Comparison of ENCODE assay signal across 9 mouse cellular contexts in the genomic region with DNA sequence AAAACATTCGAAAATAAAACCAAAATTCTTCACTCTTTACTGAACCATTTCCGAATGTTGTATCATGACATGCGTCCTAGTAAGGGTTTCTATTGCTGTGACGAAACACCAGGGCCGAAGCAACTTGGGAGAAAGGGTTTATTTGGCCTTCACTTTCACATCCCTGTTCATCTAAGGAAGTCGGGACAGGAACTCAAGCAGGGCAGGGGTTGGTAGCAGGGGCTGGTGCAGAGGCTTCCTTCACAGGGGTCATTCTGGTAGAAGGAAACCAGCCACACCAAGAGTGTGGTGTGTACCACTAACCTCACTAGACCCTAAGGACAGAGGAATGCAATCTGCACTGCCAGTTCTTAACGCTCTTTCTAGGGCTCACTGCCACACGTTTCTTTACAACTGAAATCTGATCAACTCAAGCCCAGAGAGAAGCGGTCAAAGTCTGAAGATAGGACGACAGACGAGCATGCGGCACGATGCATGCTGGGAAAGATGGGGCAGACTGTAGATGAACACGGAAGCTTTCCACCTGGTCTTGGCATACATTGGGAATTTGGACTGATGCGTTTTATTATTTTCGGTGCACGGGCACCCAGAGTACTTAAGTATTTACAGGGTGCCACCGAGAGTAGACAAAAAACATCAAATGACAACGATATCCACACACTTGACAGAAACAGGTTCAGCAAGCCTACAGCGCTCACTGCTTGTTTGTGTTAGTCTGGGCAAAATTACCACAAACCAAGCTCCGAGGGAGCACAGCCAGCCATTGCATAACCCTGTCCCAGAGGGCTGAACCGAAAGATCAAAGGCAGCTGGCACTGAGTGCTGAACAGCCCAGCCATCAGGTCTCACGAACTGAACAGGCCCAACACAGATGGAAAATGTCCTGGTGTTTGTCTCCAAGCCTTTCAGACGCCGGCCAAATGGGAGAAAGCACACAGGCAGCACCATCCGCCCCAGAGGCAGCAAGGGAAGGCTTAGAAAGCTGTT. TPM values are rescaled to one million over a fixed set of nuclear protein-coding genes. Genes with fewer than 3 reads are reported as not detected.
DNase-seq lines count a peak whose midpoint lies in the region; ATAC-seq and TF ChIP-seq lines count a peak whose summit lies in the region.
"Had no signal": no experiment of that assay in that cellular context is flagged by ENCODE, and none has a peak within 500 bp of the region (broad histone marks: within the 10 kb centered on the region; RNA-seq: fewer than 3 reads in every experiment).

No protein-coding gene starts in this region.

- H3K9me3 ChIP-seq in heart, embryonic 13.5 days = peaks cover 4% of the 10 kb centered on the region; the same call in 1 of the 2 replicates
- no peaks in the 10 kb centered on the region for H3K9me3 ChIP-seq in liver, postnatal 0 days (ENCODE audit: low read length)
- H3K9me3 ChIP-seq: megakaryocyte, embryonic 14.5 days had no signal

- DNase-seq in retina, embryonic 14.5 days (ENCODE audit: low spot score) = peak; percentile 1
- DNase-seq in retina, postnatal 1 day = no peak
- peak; percentile 38 for DNase-seq in cerebellum, adult 9-11 months
- peak; percentile 64 for DNase-seq in liver, postnatal 0 days
- DNase-seq in embryo, embryonic 10.5 days (ENCODE audit: low spot score) = no peak
- no peak for DNase-seq in right cerebral cortex, adult 2 months (ENCODE audit: low spot score in 2 of 2)

- no peak for TF ChIP-seq EP300 in liver, postnatal 0 days (IDR thresholded peaks at IDR 0.05; ENCODE audit: low read depth)

- H3K36me3 ChIP-seq in heart, embryonic 13.5 days = peaks cover 19% of the 10 kb centered on the region
- H3K36me3 ChIP-seq in liver, postnatal 0 days (replicated peaks; ENCODE audit: insufficient read depth, low read length) = peaks cover 6% of the 10 kb centered on the region

- H3K27ac ChIP-seq in heart, embryonic 13.5 days (replicated peaks) = 0 out of 2 replicates have a peak overlapping the region, but pooled peaks have one; percentile 29
- H3K27ac ChIP-seq in liver, postnatal 0 days (ENCODE audit: low read depth) = peak overlapping the region; percentile 62

- no peak for ATAC-seq in heart, embryonic 13.5 days (ENCODE audit: extremely low read depth, insufficient number of reproducible peaks, low FRiP score, low TSS enrichment)
- peak; percentile 83 for ATAC-seq in liver, postnatal 0 days

- TF ChIP-seq CTCF in liver, postnatal 0 days (IDR thresholded peaks at IDR 0.05; ENCODE audit: low read depth) = no peak

- peaks cover 17% of the 10 kb centered on the region for H3K4me1 ChIP-seq in heart, embryonic 13.5 days
- H3K4me1 ChIP-seq in liver, postnatal 0 days (ENCODE audit: insufficient read depth) = peaks cover 19% of the 10 kb centered on the region

- no peak overlapping the region for H3K4me3 ChIP-seq in heart, embryonic 13.5 days
- H3K4me3 ChIP-seq in liver, postnatal 0 days (ENCODE audit: low read depth, low read length) = no peak overlapping the region

- WGBS in heart, embryonic 13.5 days = 69% methylated on average over 26 of the region's 26 CpGs
- 59% methylated on average over 26 of the region's 26 CpGs for WGBS in liver, postnatal 0 days (ENCODE audit: insufficient replicate concordance)

- peak overlapping the region; percentile 4; the same call in 1 of the 2 replicates for H3K9ac ChIP-seq in heart, embryonic 13.5 days
- no peak overlapping the region for H3K9ac ChIP-seq in liver, postnatal 0 days (replicated peaks)

- peaks cover 24% of the 10 kb centered on the region for H3K27me3 ChIP-seq in heart, embryonic 13.5 days (replicated peaks)
- no peaks in the 10 kb centered on the region for H3K27me3 ChIP-seq in liver, postnatal 0 days (ENCODE audit: insufficient read depth, low read length)
- H3K27me3 ChIP-seq: megakaryocyte, embryonic 14.5 days had no signal

- no peak overlapping the region for H3K4me2 ChIP-seq in heart, embryonic 13.5 days
- H3K4me2 ChIP-seq in liver, postnatal 0 days (ENCODE audit: low read depth, low read length) = no peak overlapping the region

RNA-seq across cellular contexts. Expression of gene Gm10974, which starts 54.7 kb away (rescaled TPM):
- polyA plus RNA-seq in heart, embryonic 13.5 days (2015; fragmentation: Nextera tagmentation; extraction: Ambion mirVana) = not detected in 2 replicates
- not detected in 2 replicates for polyA plus RNA-seq in liver, postnatal 0 days (2015; fragmentation: Nextera tagmentation; extraction: Ambion mirVana)
- polyA plus RNA-seq: cerebellum, adult 2 months had no signal

Comparison
In these comparisons a context has a peak if more than half of its experiments do, and no peak if none do; other contexts are left out.
1. DNase-seq: peak in retina, embryonic 14.5 days (single experiment), cerebellum, adult 9-11 months (single experiment) and liver, postnatal 0 days (single experiment); none in retina, postnatal 1 day (single experiment), embryo, embryonic 10.5 days (single experiment) and right cerebral cortex, adult 2 months (0 of 2).